Mouse (Mus musculus): ENCODE measurements at regions not wholly inside any gene's neighbourhood (a gene's known extent, or its start where the extent isn't known, plus 50 kb on each side); places are given as distances from the start of the nearest gene placed in this dataset.
A peak's percentile ranks its signal among the peaks of the same experiment; 100 is the strongest.
"Not testable (repeated sequence)": the region's sequence is repeated elsewhere in the genome, so short reads cannot be mapped to it uniquely, and the experiment has no call there.

DNA sequence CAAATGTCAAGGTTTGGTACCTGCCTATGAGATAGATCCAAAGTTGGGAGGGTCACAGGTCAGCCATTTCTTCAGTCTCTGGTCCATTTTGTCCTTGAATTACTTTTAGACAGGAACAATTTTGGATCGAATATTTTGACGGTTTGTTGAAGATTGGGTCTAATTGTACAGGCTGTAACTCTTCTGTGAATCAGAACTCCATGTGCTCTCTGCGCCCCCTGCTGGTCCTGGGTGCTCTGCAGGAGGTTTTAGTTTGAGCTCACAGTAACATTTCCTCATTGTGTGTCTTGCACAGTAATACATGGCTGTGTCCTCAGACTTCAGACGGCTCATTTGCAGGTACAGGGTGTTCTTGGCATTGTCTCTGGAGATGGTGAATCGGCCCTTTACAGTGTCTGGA, 158.1 kb downstream of the Adam6a start:
- not testable (repeated sequence) for DNase-seq (ENCODE audit: low spot score)

- peak; percentile 11 for DNase-seq (ENCODE audit: low spot score)
Observed at GRCm38 (mm10) chr12:113716406-113716805, 172.7 kb downstream of the Adam6a start.

DNA sequence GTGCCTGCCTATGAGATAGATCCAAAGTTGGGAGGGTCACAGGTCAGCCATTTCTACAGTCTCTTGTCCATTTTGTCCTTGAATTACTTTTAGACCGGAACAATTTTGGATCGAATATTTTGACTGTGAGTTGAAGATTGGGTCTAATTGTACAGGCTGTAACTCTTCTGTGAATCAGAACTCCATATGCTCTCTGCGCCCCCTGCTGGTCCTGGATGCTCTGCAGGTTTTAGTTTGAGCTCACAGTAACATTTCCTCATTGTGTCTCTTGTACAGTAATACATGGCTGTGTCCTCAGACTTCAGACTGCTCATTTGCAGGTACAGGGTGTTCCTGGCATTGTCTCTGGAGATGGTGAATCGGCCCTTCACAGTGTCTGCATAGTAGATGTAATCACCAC, 192.1 kb downstream of the Adam6a start:
- DNase-seq (ENCODE audit: low spot score), result no peak

- no peak for DNase-seq (ENCODE audit: low spot score)
Observed at GRCm38 (mm10) chr12:113746277-113746676, 202.6 kb downstream of the Adam6a start.

- no peak for DNase-seq (ENCODE audit: low spot score)
Observed at GRCm38 (mm10) chr12:113747987-113748386, 204.3 kb downstream of the Adam6a start.

DNA sequence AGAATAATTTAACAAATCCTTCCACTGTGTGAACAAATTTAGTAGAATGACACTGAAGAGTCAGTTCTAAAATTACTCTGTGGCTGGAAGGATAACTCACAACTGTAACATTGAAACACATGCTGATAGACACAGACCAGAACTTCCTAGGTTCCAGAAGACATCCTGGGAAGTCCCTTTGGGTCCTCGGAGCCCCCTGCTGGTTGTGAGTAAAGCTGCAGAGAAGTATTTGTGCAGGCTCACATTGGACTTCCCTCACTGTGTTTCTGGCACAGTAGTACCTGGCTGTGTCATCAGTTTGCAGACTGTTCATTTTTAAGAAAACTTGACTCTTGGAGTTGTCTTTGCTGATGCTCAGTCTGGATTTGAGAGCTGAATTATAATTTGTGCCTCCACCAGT, 225.9 kb downstream of the Adam6a start:
- no peak for DNase-seq (ENCODE audit: low spot score)

- not testable (repeated sequence) for DNase-seq (ENCODE audit: low spot score)
Observed at GRCm38 (mm10) chr12:113795876-113796275, 252.2 kb downstream of the Adam6a start.

DNA sequence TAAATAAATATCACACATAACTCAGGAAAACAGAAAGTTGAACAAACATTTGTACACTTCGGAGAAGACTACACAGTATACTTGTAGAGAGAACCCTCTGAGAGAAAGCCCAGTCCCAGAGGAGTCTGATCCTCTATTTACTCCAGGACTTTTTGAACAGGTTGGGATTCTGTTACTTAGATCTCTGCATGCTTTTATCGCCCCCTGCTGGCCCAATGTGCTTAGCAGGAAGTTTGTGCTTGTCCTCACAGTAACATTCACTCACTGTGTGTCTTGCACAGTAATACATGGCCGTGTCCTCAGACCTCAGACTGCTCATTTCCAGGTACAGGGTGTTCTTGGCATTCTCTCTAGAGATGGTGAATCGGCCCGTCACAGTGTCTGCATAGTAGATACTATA, 282.7 kb downstream of the Adam6a start:
- no peak for DNase-seq (ENCODE audit: low spot score)

DNA sequence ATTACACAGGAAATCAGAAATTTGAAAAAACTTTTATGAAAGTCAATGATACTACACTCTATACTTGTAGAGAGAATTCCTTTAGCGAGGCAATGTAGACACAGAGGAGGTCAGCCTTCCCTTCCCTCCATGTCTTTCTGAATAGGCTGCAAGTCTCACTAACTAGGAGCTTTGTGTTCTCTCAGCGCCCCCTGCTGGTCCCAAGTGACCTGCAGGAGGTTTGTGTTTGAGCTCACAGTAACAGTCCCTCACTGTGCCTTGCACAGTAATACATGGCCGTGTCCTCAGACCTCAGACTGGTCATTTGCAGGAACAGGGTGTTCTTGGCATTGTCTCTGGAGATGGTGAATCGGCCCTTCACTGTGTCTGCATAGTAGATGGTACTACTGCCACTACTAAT, 315.2 kb downstream of the Adam6a start:
- DNase-seq (ENCODE audit: low spot score), result peak; percentile 9

DNA sequence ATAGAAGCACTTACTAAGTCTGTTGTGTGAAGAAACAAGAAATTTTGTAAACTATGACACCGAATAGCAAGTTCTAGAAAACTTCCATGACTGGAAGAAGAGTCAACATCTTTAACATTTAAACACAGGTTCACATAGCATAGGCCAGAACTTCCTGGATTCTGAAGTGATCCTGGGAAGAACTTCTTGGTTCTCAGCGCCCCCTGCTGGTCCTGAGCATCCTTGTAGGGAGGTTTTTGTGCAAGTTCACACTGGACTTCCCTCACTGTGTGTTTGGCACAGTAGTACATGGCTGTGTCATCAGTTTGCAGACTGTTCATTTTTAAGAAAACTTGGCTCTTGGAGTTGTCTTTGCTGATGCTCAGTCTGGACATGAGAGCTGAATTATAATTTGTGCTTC, 335.1 kb downstream of the Adam6a start:
- no peak for DNase-seq (ENCODE audit: low spot score)

DNA sequence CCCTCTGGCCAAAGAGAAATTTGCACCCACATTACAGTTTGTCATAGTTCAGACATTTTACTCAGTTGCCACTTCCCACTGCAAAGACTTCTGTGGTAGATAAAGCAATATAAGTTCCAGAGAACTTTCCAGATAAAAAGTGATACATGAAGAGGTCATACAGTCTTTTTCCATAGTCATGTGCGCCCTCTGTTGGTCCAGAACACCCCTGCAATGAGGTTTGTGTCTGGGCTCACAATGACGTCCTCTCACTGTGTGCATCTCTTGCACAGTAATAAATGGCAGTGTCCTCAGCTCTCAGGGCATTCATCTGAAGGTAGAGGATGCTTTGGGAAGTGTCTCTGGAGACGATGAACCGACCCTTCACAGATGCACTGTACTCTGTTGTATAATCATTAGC, 352.4 kb downstream of the Adam6a start:
- DNase-seq (ENCODE audit: low spot score), result no peak

GRCm38 (mm10) chr12:113906459-113906858, 362.8 kb downstream of the Adam6a start:
- DNase-seq (ENCODE audit: low spot score), result no peak

- DNase-seq (ENCODE audit: low spot score), result no peak
Observed at GRCm38 (mm10) chr12:113907751-113908150, 364.0 kb downstream of the Adam6a start.

- DNase-seq (ENCODE audit: low spot score), result no peak
Observed at GRCm38 (mm10) chr12:113911770-113912169, 368.1 kb downstream of the Adam6a start.

DNA sequence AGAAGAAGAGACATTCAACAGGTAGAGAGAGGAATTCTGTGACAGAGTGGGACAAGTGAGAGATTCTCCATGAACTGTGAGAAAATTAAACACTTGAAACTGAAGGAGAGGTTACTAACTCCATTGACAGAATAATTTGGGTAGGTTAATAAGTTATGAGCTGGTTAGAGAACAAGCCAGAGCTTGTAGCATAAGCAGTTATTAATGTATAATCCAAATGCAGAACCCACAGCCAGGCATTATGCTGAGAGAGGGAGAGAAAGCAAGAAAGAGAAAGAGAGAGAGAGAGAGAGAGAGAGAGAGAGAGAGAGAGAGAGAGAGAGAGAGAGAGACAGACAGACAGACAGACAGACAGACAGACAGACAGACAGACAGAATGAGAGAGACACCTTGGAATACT, 397.0 kb downstream of the Adam6a start:
- no peak for DNase-seq (ENCODE audit: low spot score)

DNA sequence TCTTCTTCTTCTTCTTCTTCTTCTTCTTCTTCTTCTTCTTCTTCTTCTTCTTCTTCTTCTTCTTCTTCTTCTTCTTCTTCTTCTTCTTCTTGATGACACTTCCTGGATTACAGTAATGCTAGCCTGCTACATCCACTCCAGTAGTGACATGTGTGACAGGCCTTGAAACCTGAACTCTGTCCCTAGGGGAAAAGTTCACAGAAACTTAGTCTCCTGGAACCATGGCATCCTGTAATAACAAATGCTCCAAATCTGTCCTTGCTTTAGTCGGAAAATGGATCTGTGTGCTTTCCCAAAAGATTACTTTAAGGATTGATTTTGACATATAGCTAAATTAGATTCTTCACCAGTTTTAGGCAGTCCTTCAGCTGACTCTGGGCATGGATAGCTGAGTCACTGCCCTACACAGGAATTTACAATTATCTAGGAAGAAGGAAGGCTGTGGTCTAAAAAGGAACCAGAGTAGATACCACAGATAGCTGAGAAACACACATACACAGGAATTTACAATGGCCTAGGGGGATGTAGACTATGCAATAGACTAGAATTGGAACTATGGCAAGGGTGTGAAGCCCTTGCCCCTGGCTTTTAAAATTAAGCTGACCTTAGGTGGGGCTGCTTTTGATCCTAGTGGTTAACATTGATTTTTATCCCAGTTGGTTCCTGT, 400.1 kb downstream of the Adam6a start:
- DNase-seq (ENCODE audit: low spot score), result not testable (repeated sequence)

DNA sequence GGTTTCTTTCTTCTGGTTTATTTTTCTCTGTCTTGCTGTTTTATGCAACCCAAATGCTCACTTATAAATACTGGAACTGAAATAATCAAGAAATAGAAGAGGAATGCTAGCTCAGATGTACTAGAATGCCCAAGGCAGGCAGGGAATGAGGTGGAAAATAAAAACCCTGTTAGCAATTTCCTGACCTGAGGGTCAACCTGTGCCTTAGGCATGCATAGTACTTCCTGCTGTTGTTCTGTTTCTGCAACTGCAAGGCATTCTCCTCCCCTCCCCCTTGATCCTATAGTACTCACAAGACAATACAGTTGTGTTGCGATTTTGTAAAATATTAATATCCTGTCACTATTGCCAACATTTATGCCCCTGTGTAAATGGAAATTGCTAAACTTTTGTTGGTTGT, 402.1 kb downstream of the Adam6a start:
- DNase-seq (ENCODE audit: low spot score), result not testable (repeated sequence)

- not testable (repeated sequence) for DNase-seq (ENCODE audit: low spot score)
Observed at GRCm38 (mm10) chr12:113948017-113948416, 404.3 kb downstream of the Adam6a start.

DNA sequence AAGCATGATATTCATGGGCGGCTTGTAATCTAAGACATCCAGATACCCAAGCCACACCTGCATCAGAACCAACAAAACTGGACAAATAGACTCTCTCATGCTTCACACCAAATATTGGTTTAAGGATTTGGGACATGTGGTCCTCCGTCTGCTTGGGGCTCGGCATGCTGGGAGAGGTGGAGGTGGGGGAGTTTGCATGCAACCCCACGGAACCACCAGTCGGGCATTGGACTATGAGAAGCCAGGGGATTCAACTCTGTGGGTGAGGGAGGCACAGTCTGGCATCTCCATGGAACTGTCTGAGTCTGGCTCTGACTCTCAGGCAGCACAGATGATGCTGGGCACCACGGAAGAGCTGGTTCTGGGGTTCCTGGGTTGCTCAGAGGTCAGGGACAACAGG, 430.6 kb downstream of the Adam6a start:
- DNase-seq (ENCODE audit: low spot score), result no peak

- DNase-seq (ENCODE audit: low spot score), result peak; percentile 56
Observed at GRCm38 (mm10) chr12:113981613-113982012, 437.9 kb downstream of the Adam6a start.

GRCm38 (mm10) chr12:113987233-113987990, 443.7 kb downstream of the Adam6a start:
- DNase-seq (ENCODE audit: low spot score), result no peak

GRCm38 (mm10) chr12:113992425-113992824, 448.7 kb downstream of the Adam6a start:
- DNase-seq (ENCODE audit: low spot score), result no peak

- not testable (repeated sequence) for DNase-seq (ENCODE audit: low spot score)
Observed at GRCm38 (mm10) chr12:113994284-113994683, 450.6 kb downstream of the Adam6a start.

DNA sequence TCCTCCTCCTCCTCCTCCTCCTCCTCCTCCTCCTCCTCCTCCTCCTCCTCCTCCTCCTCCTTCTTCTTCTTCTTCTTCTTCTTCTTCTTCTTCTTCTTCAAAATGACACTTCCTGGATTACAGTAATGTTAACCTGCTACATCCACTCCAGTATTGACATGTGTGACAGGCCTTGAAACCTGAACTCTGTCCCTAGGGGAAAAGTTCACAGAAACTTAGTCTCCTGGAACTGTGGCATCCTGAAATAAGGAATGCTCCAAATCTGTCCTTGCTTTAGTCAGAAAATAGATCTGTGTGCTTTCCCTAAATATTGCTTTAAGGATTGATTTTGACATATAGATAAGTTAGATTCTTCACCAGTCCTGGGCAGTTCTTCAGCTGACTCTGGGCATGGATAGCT, 464.8 kb downstream of the Adam6a start:
- DNase-seq (ENCODE audit: low spot score), result not testable (repeated sequence)

All from ovary, postnatal 36 days (tissue).